Mouse (Mus musculus): ENCODE data around the gene Kremen2.

DNA sequence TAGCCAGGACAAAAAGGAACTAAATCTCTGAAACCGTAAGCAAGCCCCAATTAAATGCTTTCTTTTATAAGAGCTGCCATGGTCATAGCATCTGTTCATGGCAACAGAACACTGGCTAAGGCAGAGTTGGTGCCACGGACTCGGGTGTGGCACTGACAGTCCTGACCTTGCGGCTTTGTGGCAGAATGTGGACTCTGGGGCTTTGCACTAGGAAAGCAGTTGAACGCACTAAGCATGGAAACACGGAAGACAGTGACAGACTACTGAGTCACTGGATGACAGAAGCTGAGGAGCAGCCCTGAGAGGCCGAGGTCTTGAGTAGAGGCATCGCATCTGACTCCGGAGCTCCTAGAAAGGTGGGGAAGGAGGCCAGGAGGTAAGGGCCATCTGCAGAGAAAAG, 11.9 kb upstream of the Kremen2 start:
- TF ChIP-seq CTCF (IDR thresholded peaks at IDR 0.05; ENCODE audit: borderline replicate concordance, control insufficient read depth, extremely low read depth, insufficient read depth, low read length, poor library complexity) (no peak), POLR2A (IDR thresholded peaks at IDR 0.05; ENCODE audit: control insufficient read depth, extremely low read depth, insufficient read depth, low read length, poor library complexity) (no peak)

Measured in thymus, adult 2 months (tissue).